Mouse (Mus musculus) midbrain, embryonic 11.5 days (tissue): ENCODE results near the gene Bfsp2. TPM values are rescaled to one million over a fixed set of nuclear protein-coding genes. Genes with fewer than 3 reads are reported as not detected.
"Not testable (repeated sequence)": the region's sequence is repeated elsewhere in the genome, so short reads cannot be mapped to it uniquely, and the experiment has no call there.

Experiments used
- ATAC-seq: fragments of 200-750 bp; cut with Nextera tagmentation; 2 replicates; pipeline ENCODE4 v1.8.0; 2017; ENCODE audit warnings: moderate TSS enrichment, moderate library complexity; ENCODE audit not compliant: low FRiP score
- DNase-seq: peaks from one replicate; pipeline ENCODE4 v3.0.0; 2015; ENCODE audit warnings: low spot score; ENCODE audit errors: missing footprints
- H3K27ac ChIP-seq: fragments of 300-500 bp; sonication (generic); 2 replicates; pipeline ENCODE4 v1.5.1; 2014; ENCODE audit warnings: low read depth, low read length
- H3K27me3 ChIP-seq: fragments of 300-500 bp; sonication (generic); 2 replicates; pipeline ENCODE4 v1.6.1; 2014; ENCODE audit warnings: mild to moderate bottlenecking, low read length, moderate library complexity, mixed read lengths; ENCODE audit not compliant: control insufficient read depth, insufficient read depth
- H3K36me3 ChIP-seq: fragments of 300-500 bp; sonication (generic); 2 replicates; pipeline ENCODE4 v1.6.1; 2014; ENCODE audit warnings: mild to moderate bottlenecking, low read length, moderate library complexity, mixed read lengths; ENCODE audit not compliant: control insufficient read depth, insufficient read depth
- H3K4me1 ChIP-seq: fragments of 300-500 bp; sonication (generic); 2 replicates; pipeline ENCODE4 v1.6.1; 2014; ENCODE audit warnings: low read length; ENCODE audit not compliant: control insufficient read depth, insufficient read depth
- H3K4me2 ChIP-seq: fragments of 300-500 bp; sonication (generic); 2 replicates; pipeline ENCODE4 v1.6.1; 2014; ENCODE audit warnings: mild to moderate bottlenecking, moderate library complexity
- H3K4me3 ChIP-seq: fragments of 300-500 bp; sonication (generic); 2 replicates; pipeline ENCODE4 v1.5.1; 2014; ENCODE audit warnings: low read depth, low read length
- H3K9ac ChIP-seq: fragments of 300-500 bp; sonication (generic); 2 replicates; pipeline ENCODE4 v1.6.1; 2014; ENCODE audit warnings: low read length
- H3K9me3 ChIP-seq: fragments of 300-500 bp; sonication (generic); 2 replicates; pipeline ENCODE4 v1.6.1; 2016; ENCODE audit warnings: low read length; ENCODE audit not compliant: control insufficient read depth
- WGBS: fragments of 180-500 bp; shearing (Covaris S2); extraction: QIAGEN DNeasy Blood & Tissue Kit; methylation state at CpG from one replicate; pipeline ENCODE4 v1.1.7; 2014; 5-methylcytosine and 5-hydroxymethylcytosine counted together
- polyA plus RNA-seq: library from polyadenylated mRNA; unstranded; fragments of >200 nt; fragmentation: Nextera tagmentation; extraction: Ambion mirVana; gene quantifications from 2 replicates; pipeline ENCODE4 v1.2.1, GENCODE M21; 2014

The Bfsp2 gene
- polyA plus RNA-seq, 1 experiment from 2014 or later, result 2.6 TPM

- Histone ChIP-seq H3K9me3 (no peaks in the 10 kb centered on the region), H3K27me3 (no peaks in the 10 kb centered on the region), H3K4me3 (no peak overlapping the region), H3K9ac (no peak overlapping the region), H3K27ac (no peak overlapping the region), H3K4me1 (no peaks in the 10 kb centered on the region), H3K36me3 (no peaks in the 10 kb centered on the region), H3K4me2 (no peak overlapping the region)
- ATAC-seq (no peak), DNase-seq (no peak)
- WGBS, result 83% methylated on average over 13 of the region's 13 CpGs
Observed at GRCm38 (mm10) chr9:103430431-103431220, 49.6 kb downstream of the Bfsp2 start.

GRCm38 (mm10) chr9:103426425-103426824 is 53.8 kb downstream of the Bfsp2 start:
- DNase-seq, result no peak
- WGBS, result 82% methylated on average over 11 of the region's 11 CpGs
- Histone ChIP-seq H3K4me2 (no peak overlapping the region), H3K4me1 (no peaks in the 10 kb centered on the region; the same call in 1 of the 2 replicates), H3K9ac (no peak overlapping the region), H3K27me3 (no peaks in the 10 kb centered on the region), H3K4me3 (no peak overlapping the region), H3K27ac (no peak overlapping the region), H3K36me3 (no peaks in the 10 kb centered on the region), H3K9me3 (no peaks in the 10 kb centered on the region)
- no peak for ATAC-seq

GRCm38 (mm10) chr9:103424869-103425268 is 55.4 kb downstream of the Bfsp2 start:
- no peaks in the 10 kb centered on the region for H3K27me3 ChIP-seq
- WGBS, result 83% methylated on average over 11 of the region's 11 CpGs
- H3K36me3 ChIP-seq, result no peaks in the 10 kb centered on the region
- no peak overlapping the region for H3K9ac ChIP-seq
- no peak overlapping the region for H3K4me3 ChIP-seq
- H3K9me3 ChIP-seq, result no peaks in the 10 kb centered on the region
- no peak overlapping the region for H3K27ac ChIP-seq
- H3K4me2 ChIP-seq, result no peak overlapping the region
- DNase-seq (no peak), ATAC-seq (no peak)
- H3K4me1 ChIP-seq, result peaks cover 2% of the 10 kb centered on the region

GRCm38 (mm10) chr9:103423951-103424350 is 56.3 kb downstream of the Bfsp2 start:
- Histone ChIP-seq H3K4me3 (no peak overlapping the region), H3K9me3 (no peaks in the 10 kb centered on the region), H3K27ac (no peak overlapping the region), H3K27me3 (no peaks in the 10 kb centered on the region), H3K4me2 (no peak overlapping the region), H3K9ac (no peak overlapping the region), H3K4me1 (peaks cover 2% of the 10 kb centered on the region), H3K36me3 (no peaks in the 10 kb centered on the region)
- ATAC-seq (no peak), DNase-seq (no peak)
- 83% methylated on average over 8 of the region's 8 CpGs for WGBS

GRCm38 (mm10) chr9:103423384-103423783 is 56.8 kb downstream of the Bfsp2 start:
- Histone ChIP-seq H3K4me2 (no peak overlapping the region), H3K27me3 (no peaks in the 10 kb centered on the region), H3K9me3 (no peaks in the 10 kb centered on the region), H3K4me1 (peaks cover 2% of the 10 kb centered on the region), H3K4me3 (no peak overlapping the region), H3K27ac (no peak overlapping the region), H3K9ac (no peak overlapping the region), H3K36me3 (no peaks in the 10 kb centered on the region)
- DNase-seq (no peak), ATAC-seq (no peak)
- WGBS, result 80% methylated on average over 7 of the region's 7 CpGs

- no peak overlapping the region for H3K27ac ChIP-seq
- H3K4me3 ChIP-seq, result no peak overlapping the region
- H3K4me1 ChIP-seq, result peaks cover 2% of the 10 kb centered on the region
- H3K27me3 ChIP-seq, result no peaks in the 10 kb centered on the region
- no peaks in the 10 kb centered on the region for H3K36me3 ChIP-seq
- no peak for ATAC-seq
- no peak for DNase-seq
- H3K9ac ChIP-seq, result no peak overlapping the region
- H3K4me2 ChIP-seq, result no peak overlapping the region
- no peaks in the 10 kb centered on the region for H3K9me3 ChIP-seq
- WGBS, result 71% methylated on average over 18 of the region's 18 CpGs
Observed at GRCm38 (mm10) chr9:103422847-103423246, 57.4 kb downstream of the Bfsp2 start.

GRCm38 (mm10) chr9:103420844-103421243 is 59.4 kb downstream of the Bfsp2 start:
- Histone ChIP-seq H3K36me3 (no peaks in the 10 kb centered on the region), H3K27me3 (no peaks in the 10 kb centered on the region), H3K4me2 (no peak overlapping the region), H3K9me3 (no peaks in the 10 kb centered on the region), H3K4me1 (peaks cover 2% of the 10 kb centered on the region), H3K9ac (no peak overlapping the region), H3K4me3 (no peak overlapping the region), H3K27ac (no peak overlapping the region)
- ATAC-seq (no peak), DNase-seq (no peak)
- WGBS, result 28% methylated on average over 3 of the region's 3 CpGs

GRCm38 (mm10) chr9:103418786-103419185 is 61.4 kb downstream of the Bfsp2 start:
- no peaks in the 10 kb centered on the region for H3K9me3 ChIP-seq
- DNase-seq, result no peak
- no peak overlapping the region for H3K27ac ChIP-seq
- H3K4me3 ChIP-seq, result no peak overlapping the region
- H3K27me3 ChIP-seq, result no peaks in the 10 kb centered on the region
- 92% methylated on average over 2 of the region's 2 CpGs for WGBS
- no peaks in the 10 kb centered on the region for H3K36me3 ChIP-seq
- no peak overlapping the region for H3K4me2 ChIP-seq
- H3K4me1 ChIP-seq, result peaks cover 5% of the 10 kb centered on the region
- no peak for ATAC-seq
- no peak overlapping the region for H3K9ac ChIP-seq

- not testable (repeated sequence) for H3K27ac ChIP-seq, H3K27me3 ChIP-seq, ATAC-seq, H3K9me3 ChIP-seq, H3K4me1 ChIP-seq, DNase-seq, H3K4me2 ChIP-seq, H3K36me3 ChIP-seq, H3K4me3 ChIP-seq, H3K9ac ChIP-seq
- WGBS, result 91% methylated on average over 1 of the region's 1 CpGs
Observed at GRCm38 (mm10) chr9:103418267-103418666, 62.0 kb downstream of the Bfsp2 start.
